Mouse (Mus musculus): ENCODE measurements around the gene Mlx. TPM values are rescaled to one million over a fixed set of nuclear protein-coding genes. Genes with fewer than 3 reads are reported as not detected.

The Mlx gene
- polyA plus RNA-seq, 1 experiment from 2014 or later, result 26.7 TPM

DNA sequence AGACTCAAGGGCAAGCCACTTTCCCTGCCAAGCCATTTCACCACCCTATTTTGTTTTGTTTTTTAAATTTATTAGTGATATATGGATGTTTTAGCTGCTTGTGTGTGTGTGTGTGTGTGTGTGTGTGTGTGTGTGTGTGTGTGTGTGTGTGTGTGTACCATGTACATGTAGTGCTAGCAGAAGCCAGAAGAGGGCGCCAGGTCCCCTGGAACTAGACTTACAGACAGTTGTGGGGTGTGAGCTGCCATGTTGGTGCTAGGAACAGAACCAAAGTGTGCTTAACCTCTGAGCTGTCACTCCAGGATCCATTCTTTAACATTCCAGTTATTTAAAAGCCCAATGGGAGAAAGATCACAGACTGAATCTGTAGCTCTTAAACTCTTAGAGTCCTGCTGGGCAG is 40.0 kb downstream of the Mlx start:
- Histone ChIP-seq H3K4me1 (replicated peaks) (peaks cover 10% of the 10 kb centered on the region), H3K27ac (replicated peaks) (no peak overlapping the region), H3K27me3 (no peaks in the 10 kb centered on the region), H3K9me3 (replicated peaks) (no peaks in the 10 kb centered on the region), H3K36me3 (replicated peaks) (peaks cover 45% of the 10 kb centered on the region), H3K9ac (no peak overlapping the region), H3K4me3 (replicated peaks) (no peak overlapping the region), H3K4me2 (no peak overlapping the region)
- ATAC-seq (ENCODE audit: insufficient read depth), result no peak
- 75% methylated on average over 1 of the region's 1 CpGs for WGBS (ENCODE audit: insufficient replicate concordance)

DNA sequence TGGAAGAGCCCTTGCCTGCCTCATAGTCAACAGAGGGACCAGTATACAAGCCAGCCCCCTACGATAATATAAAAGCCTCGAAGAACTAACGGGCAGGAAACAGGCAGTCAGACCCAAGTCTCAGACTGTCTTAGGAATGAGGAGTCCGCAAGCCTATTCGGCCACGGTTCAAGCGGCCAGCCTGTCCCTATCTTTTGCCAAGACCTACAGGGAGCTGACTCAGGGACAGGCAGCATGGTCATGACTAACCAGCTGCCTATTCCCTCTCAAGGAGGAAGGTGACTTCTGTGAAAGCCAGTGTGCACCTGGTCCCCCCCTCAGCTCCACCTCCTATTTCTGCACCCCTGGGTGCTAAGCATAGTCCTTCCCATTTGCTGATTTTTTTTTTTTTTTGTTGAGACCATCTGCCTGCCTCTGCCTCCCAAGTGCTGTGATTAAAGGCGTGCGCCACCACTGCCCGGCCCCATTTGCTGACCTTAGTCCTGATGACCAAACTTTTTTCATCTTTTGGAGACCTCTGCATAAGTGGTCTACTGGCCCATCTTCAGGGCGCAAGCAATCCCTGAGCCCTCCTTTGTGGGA is 42.0 kb downstream of the Mlx start:
- no peak for ATAC-seq (ENCODE audit: insufficient read depth)
- H3K36me3 ChIP-seq (replicated peaks), result peaks cover 26% of the 10 kb centered on the region
- peaks cover 10% of the 10 kb centered on the region for H3K4me1 ChIP-seq (replicated peaks)
- H3K9ac ChIP-seq, result no peak overlapping the region
- no peak overlapping the region for H3K4me3 ChIP-seq (replicated peaks)
- no peak overlapping the region for H3K4me2 ChIP-seq
- 76% methylated on average over 11 of the region's 11 CpGs for WGBS (ENCODE audit: insufficient replicate concordance)
- H3K9me3 ChIP-seq (replicated peaks), result no peaks in the 10 kb centered on the region
- no peaks in the 10 kb centered on the region; the same call in 1 of the 2 replicates for H3K27me3 ChIP-seq
- no peak overlapping the region for H3K27ac ChIP-seq (replicated peaks)

DNA sequence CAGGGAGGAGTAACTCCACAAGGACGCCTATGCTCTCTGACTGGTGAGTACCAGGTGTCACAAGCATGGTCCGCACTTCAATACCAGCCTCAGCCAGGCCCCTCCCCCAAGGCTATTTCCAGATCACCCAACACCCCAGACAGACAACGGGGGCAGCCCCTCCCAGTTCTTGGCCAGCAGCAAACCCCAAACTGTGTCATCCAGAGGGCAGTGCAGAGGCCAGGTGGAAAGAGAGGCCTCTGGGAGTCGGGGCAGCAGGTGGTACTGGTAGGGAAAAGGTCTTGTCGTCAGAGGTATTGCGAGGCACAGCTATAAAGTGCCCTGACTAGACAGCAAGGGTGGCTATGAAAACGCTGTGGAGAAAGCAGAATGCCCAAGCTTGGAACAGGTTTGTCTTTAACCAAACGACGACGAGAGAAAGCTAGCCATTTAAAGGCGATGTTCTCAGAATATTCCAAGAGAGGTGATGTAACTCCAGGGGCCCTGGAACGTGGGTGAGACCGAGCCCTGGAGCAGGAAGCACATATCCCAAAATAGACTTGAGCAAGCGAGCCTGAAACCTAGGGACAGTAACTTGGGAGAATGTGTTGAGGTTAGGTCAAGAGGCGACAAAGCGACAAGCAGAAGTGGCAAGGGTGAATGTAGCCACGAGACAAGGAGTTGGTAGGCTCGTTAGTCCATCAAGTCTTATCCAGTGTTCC is 43.1 kb downstream of the Mlx start:
- H3K4me3 ChIP-seq (replicated peaks), result no peak overlapping the region
- no peaks in the 10 kb centered on the region for H3K9me3 ChIP-seq (replicated peaks)
- no peak overlapping the region for H3K27ac ChIP-seq (replicated peaks)
- H3K9ac ChIP-seq, result no peak overlapping the region
- WGBS (ENCODE audit: insufficient replicate concordance), result 36% methylated on average over 18 of the region's 18 CpGs
- H3K36me3 ChIP-seq (replicated peaks), result peaks cover 18% of the 10 kb centered on the region
- no peak overlapping the region for H3K4me2 ChIP-seq
- H3K4me1 ChIP-seq (replicated peaks), result peaks cover 10% of the 10 kb centered on the region
- no peak for ATAC-seq (ENCODE audit: insufficient read depth)
- no peaks in the 10 kb centered on the region; the same call in 1 of the 2 replicates for H3K27me3 ChIP-seq

DNA sequence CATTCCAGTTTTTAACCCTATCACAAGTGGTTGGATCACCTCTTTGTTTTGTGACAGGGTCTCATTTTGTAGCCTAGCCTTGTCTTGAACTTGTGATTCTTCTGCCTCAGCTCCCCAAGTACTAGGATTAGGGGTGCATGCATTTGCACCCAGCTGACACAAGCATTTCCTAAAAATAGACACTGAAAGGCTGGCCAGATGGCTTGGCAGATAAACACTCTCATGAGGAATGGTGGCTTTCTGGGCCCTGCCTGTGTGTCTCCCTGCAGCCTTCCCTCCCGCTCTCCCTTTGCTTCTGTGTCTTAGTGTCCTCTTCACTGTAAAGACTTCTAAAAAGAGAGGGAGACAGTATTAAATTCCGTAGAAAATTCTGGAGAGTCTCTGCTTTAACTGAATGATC is 44.1 kb downstream of the Mlx start:
- Histone ChIP-seq H3K27ac (replicated peaks) (no peak overlapping the region), H3K9me3 (replicated peaks) (no peaks in the 10 kb centered on the region), H3K4me1 (replicated peaks) (peaks cover 10% of the 10 kb centered on the region), H3K27me3 (peaks cover 6% of the 10 kb centered on the region), H3K4me2 (no peak overlapping the region), H3K4me3 (replicated peaks) (no peak overlapping the region), H3K36me3 (replicated peaks) (peaks cover 8% of the 10 kb centered on the region), H3K9ac (no peak overlapping the region)
- 56% methylated on average over 2 of the region's 2 CpGs for WGBS (ENCODE audit: insufficient replicate concordance)
- no peak for ATAC-seq (ENCODE audit: insufficient read depth)

DNA sequence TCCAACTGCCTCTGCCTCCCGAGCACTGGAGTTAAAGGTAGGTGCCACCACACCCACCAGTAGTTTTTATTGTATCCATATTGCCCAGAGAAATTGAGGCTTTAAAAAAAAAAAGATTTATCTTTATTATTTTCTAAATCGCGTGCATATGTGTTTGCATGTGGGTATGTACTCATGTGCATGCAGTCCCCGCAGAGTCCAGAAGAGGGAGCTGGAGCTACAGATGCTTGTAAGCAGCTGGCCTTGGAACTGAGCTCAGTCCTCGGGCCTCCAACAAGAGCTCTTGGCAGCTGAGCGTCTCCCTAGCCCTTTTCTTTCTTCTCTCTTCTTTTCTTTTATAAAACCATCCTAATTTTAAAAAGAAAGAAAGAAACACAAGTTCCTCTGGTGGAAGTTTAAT is 44.6 kb downstream of the Mlx start:
- 76% methylated on average over 6 of the region's 6 CpGs for WGBS (ENCODE audit: insufficient replicate concordance)
- Histone ChIP-seq H3K9me3 (replicated peaks) (no peaks in the 10 kb centered on the region), H3K4me2 (no peak overlapping the region), H3K4me1 (replicated peaks) (peaks cover 10% of the 10 kb centered on the region), H3K4me3 (replicated peaks) (no peak overlapping the region), H3K9ac (no peak overlapping the region), H3K36me3 (replicated peaks) (peaks cover 3% of the 10 kb centered on the region), H3K27me3 (peaks cover 6% of the 10 kb centered on the region), H3K27ac (replicated peaks) (no peak overlapping the region)
- no peak for ATAC-seq (ENCODE audit: insufficient read depth)

- H3K4me1 ChIP-seq (replicated peaks), result peaks cover 10% of the 10 kb centered on the region
- no peaks in the 10 kb centered on the region for H3K9me3 ChIP-seq (replicated peaks)
- H3K27ac ChIP-seq (replicated peaks), result no peak overlapping the region
- H3K27me3 ChIP-seq, result peaks cover 12% of the 10 kb centered on the region
- H3K36me3 ChIP-seq (replicated peaks), result no peaks in the 10 kb centered on the region
- no peak overlapping the region for H3K4me2 ChIP-seq
- WGBS (ENCODE audit: insufficient replicate concordance), result 18% methylated on average over 12 of the region's 12 CpGs
- H3K4me3 ChIP-seq (replicated peaks), result no peak overlapping the region
- ATAC-seq (ENCODE audit: insufficient read depth), result no peak
- no peak overlapping the region for H3K9ac ChIP-seq
These were observed 46.0 kb downstream of the Mlx start for GRCm38 (mm10) chr11:101133037-101133436.

GRCm38 (mm10) chr11:101134217-101134865 is 47.3 kb downstream of the Mlx start:
- peak; percentile 31; the same call in 1 of the 2 replicates for ATAC-seq (ENCODE audit: insufficient read depth)
- no peak overlapping the region for H3K4me3 ChIP-seq (replicated peaks)

GRCm38 (mm10) chr11:101137000-101137399 is 49.9 kb downstream of the Mlx start:
- WGBS (ENCODE audit: insufficient replicate concordance), result 71% methylated on average over 7 of the region's 7 CpGs
- Histone ChIP-seq H3K4me1 (replicated peaks) (peaks cover 7% of the 10 kb centered on the region; the same call in 1 of the 2 replicates), H3K9me3 (replicated peaks) (no peaks in the 10 kb centered on the region), H3K27ac (replicated peaks) (no peak overlapping the region), H3K4me3 (replicated peaks) (no peak overlapping the region), H3K4me2 (no peak overlapping the region), H3K36me3 (replicated peaks) (no peaks in the 10 kb centered on the region), H3K27me3 (peaks cover 50% of the 10 kb centered on the region), H3K9ac (no peak overlapping the region)
- no peak for ATAC-seq (ENCODE audit: insufficient read depth)

More at GRCm38 (mm10) chr11:101134217-101134865, 47.3 kb downstream of the Mlx start:
- H3K9ac ChIP-seq, result no peak overlapping the region
- H3K36me3 ChIP-seq (replicated peaks), result no peaks in the 10 kb centered on the region
- no peak overlapping the region for H3K4me2 ChIP-seq
- H3K9me3 ChIP-seq (replicated peaks), result no peaks in the 10 kb centered on the region
- WGBS (ENCODE audit: insufficient replicate concordance), result 66% methylated on average over 13 of the region's 13 CpGs
- H3K27me3 ChIP-seq, result peaks cover 23% of the 10 kb centered on the region
- peaks cover 14% of the 10 kb centered on the region for H3K4me1 ChIP-seq (replicated peaks)
- H3K27ac ChIP-seq (replicated peaks), result no peak overlapping the region

- ATAC-seq (ENCODE audit: insufficient read depth), result no peak
- Histone ChIP-seq H3K9me3 (replicated peaks) (no peaks in the 10 kb centered on the region), H3K27ac (replicated peaks) (no peak overlapping the region), H3K4me1 (replicated peaks) (peaks cover 7% of the 10 kb centered on the region; the same call in 1 of the 2 replicates), H3K27me3 (peaks cover 64% of the 10 kb centered on the region), H3K4me3 (replicated peaks) (no peak overlapping the region), H3K4me2 (peak overlapping the region; percentile 20; the same call in 1 of the 2 replicates), H3K9ac (no peak overlapping the region), H3K36me3 (replicated peaks) (no peaks in the 10 kb centered on the region)
- WGBS (ENCODE audit: insufficient replicate concordance), result 16% methylated on average over 15 of the region's 15 CpGs
These were observed 51.6 kb downstream of the Mlx start for GRCm38 (mm10) chr11:101138536-101139181.

DNA sequence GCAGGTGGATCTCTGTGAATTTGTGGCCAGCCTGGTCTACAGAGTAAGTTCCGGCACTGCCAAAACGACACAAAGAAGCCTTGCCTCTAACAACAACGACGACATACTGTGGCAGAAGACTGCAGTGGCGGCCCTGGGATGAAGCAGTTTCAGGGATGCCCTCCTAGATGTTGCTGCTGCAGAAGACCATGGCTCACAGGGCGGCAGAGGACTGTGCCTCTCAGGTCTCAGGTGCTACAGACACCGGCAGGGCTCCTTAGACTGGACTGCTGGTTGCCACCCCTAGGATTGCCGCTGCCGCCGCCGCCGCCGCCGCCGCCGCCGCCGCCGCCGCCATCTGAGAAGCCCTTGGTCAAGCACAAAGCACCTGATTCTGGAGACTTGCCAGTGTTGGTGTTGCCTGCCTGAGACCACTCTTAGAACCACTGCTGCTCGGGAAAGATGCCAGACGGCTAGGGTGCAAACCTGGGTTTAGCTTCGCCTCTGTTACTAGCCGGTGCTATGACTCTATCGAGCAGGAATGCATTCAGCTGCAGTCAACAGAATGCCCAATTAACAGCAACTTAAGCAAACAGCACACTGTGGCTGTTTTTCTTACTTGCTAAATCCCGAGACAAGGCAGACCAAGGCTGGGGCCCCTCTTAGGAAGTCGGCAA is 53.2 kb downstream of the Mlx start:
- WGBS (ENCODE audit: insufficient replicate concordance), result 46% methylated on average over 27 of the region's 27 CpGs
- peaks cover 7% of the 10 kb centered on the region; the same call in 1 of the 2 replicates for H3K4me1 ChIP-seq (replicated peaks)
- no peak for ATAC-seq (ENCODE audit: insufficient read depth)
- H3K9ac ChIP-seq, result no peak overlapping the region
- H3K27me3 ChIP-seq, result peaks cover 72% of the 10 kb centered on the region
- no peaks in the 10 kb centered on the region for H3K9me3 ChIP-seq (replicated peaks)
- no peak overlapping the region for H3K27ac ChIP-seq (replicated peaks)
- H3K36me3 ChIP-seq (replicated peaks), result no peaks in the 10 kb centered on the region
- H3K4me2 ChIP-seq, result peak overlapping the region; percentile 47
- H3K4me3 ChIP-seq (replicated peaks), result 0 out of 2 replicates have a peak overlapping the region, but pooled peaks have one; percentile 7

Data from liver, embryonic 15.5 days (tissue).